Mouse (Mus musculus) testis, postnatal 14 days (tissue): ENCODE results near the gene Ccnb1ip1.

Source experiments
- DNase-seq: peaks from one replicate; pipeline ENCODE4 v3.0.0; 2021; ENCODE audit warnings: low spot score

Ccnb1ip1 gene

DNA sequence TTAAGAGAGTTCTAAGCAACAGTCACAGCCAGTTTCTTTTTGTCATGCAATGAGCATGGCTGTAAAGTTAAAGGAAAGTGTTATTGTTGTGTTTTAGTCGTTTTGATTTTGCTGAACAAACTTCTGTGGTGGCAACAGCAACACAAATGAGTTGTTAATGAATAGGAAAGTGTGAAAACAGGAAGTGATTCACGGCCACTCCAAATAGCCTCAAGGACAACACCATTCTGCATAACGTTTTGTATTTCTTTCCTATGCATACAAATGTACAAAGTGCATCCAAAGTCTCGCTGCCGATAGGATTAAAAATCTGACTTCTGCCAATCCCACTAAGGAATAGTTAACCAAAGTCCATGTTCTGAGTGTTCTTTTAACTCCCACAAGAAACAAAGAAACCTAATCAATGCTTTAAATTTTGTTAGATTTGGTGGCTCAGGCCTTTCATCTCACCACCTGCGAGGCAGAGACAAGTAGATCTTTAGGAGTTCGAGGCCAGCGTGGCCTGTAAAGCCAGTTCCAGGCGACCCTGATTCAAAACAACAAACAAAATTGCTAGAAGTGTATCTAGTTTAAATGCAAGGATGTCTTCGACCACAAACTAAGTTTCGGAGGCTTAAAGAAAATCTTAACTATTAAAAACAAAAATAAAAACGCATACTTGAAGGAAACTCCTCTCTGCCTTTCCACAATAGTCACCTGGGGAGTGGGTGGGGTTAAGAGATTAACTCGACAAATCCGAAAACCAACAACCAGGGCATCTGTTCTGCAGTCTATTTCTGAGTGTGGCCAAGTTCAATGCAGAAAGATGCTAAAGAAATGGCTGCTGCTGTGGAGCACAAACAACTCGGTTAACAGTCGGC is 22.9 kb downstream of the Ccnb1ip1 start:
- no peak for DNase-seq

DNA sequence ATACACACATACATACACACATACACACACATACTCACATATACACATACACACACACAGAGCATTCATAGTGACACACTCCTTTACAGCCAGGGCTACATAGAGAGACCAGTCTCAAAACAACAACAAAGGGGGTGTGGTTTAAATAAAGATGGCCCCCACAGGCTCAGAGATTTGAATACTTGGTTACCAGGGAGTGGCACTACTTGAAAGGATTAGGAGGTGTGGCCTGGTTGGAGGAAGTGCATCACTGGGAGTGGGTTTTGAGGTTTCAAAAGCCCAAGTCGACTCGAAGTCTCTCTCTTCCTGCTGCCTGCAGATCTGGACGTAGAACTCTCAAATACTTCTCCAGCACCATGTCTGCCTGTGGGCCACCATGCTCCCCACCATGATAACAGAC is 25.4 kb downstream of the Ccnb1ip1 start:
- DNase-seq: no peak

DNA sequence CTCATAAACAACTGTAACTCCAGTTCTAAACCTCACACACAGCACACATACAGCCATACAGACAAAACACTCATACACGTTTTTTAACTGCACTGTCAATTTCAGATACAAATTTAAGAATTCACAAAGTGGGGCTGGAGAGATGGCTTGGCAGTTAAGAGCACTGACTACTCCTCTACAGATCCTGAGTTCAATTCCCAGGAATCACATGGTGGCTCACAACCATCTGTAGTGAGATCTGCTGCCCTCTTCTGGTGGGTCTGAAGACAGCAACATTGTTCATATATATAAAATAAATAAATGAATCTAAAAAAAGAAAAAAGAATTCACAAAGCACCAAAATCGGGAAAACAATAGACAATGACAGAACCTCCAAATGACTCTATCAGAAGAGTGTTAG is 36.2 kb downstream of the Ccnb1ip1 start:
- no peak for DNase-seq

DNA sequence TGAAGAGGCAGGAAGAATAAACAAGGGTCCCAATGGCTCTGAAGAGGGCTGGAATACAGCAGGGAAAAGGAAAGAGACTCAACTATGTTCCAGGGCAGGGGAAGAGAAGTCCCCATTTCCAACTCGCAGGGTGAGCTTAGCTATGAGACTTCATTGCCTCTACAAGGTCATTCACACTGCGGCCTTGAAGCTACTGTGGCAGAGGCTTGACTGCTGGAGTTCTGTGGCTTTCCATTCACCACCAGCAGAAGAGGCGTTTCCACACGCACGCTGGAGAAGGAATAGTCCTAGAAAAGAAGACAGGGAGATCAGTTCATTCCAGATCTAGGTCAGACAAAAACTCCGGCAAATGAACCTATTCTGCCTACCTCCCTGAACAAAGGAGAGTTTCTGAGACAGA is 41.8 kb downstream of the Ccnb1ip1 start:
- no peak for DNase-seq

DNA sequence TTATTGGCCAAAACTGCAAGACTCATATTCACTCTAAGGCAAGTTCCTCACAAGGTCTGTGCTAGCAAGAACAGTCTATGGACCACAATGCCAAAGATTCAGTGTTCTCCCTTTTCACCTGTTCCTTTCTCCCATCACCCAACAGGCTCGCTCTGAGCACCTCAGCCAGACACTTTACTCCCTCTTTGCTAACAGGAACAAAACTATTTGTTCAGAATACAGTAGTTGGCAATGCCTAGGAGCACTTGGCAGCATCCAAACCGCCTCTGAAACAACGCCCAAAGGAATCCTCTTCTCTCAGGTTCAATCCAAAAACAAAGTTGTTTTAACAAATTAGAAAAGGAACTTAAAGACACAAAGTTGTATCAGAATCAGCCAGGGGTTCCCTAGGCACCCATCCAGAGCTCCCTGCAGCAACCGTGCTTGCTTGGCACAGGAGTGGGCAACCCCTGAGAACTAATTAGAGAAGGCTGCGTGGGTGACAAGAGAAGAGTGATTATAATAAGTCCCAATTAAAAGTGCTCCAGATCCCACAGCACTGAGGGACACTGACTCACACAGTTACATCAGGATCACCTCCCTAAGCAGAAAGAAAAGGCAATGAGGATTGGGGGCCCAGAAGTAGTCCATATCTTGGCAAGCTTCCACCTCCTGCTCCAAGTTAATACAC is 49.0 kb downstream of the Ccnb1ip1 start:
- no peak for DNase-seq

DNA sequence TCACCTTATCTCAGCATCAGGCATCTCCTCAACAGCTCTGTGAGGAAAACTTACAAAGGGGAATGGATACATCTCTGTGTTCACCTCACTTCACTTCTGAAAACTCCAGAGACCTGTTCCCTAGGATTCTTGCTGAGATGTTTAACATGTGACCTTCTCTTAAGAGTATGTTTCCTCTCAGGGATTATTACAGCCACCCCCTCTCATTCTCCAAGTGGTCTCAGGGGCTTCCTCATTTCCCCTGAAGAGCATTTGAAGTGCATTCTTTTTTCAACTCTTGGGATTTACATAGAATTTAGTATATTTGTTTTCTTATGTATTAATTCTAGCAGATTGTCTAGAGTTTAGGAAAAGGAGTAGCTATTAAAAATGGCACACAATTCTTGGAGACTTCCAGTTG is 62.5 kb downstream of the Ccnb1ip1 start, which contains the start of gene Olfr749:
Gene Olfr749, minus strand, starts transcription at position 101 of the 400 bp plus-strand sequence.
- DNase-seq: no peak

DNA sequence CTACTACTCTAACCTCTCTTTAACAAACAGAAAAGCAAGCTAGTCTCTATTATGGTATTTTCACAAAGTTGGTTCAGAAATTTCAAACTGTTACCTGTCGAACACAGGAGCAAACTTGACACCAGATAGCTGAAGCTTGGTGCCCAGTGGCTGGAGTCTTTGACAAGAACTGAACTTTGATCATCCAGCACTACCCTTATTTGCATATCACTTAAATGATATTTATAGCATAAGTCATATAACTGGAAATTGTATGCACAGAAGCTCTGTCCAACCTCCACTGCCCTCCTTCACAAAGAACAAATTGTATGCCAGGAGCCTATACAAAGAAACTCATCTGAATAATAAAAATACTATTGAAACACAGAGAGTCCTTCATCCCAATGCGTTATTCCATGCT is 65.9 kb downstream of the Ccnb1ip1 start:
- no peak for DNase-seq

DNA sequence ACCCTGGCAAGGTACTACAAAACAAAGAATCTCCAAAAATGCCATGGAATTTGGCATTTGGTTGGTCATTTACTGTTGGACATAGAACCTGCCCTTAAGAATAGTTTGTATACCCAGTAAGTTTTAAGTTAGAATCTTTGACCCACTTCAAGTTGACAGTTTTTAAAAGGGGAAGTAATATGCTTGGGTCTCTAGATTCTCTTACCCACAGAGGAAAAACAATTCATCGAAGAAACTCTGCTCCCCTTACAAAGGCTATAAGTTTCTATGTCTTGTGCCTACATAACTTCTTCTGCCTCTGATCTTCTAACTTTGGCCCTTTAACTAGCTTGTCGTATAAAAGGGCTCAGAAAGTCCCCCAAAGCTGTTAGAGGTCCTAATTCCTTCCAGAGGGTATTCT is 67.2 kb downstream of the Ccnb1ip1 start:
- DNase-seq: no peak
